Mouse (Mus musculus): Measurements from ENCODE around the gene Zfp771. TPM values are rescaled to one million over a fixed set of nuclear protein-coding genes. Genes with fewer than 3 reads are reported as not detected.
A peak's percentile ranks its signal among the peaks of the same experiment; 100 is the strongest.

Gene Zfp771
- polyA plus RNA-seq, 1 experiment from 2014 or later: 69.0 TPM

- DNase-seq (ENCODE audit: low spot score) (peak; percentile 93), ATAC-seq (ENCODE audit: insufficient number of reproducible peaks, low FRiP score, low TSS enrichment, low read depth) (peak; percentile 95)
- H3K36me3 ChIP-seq (ENCODE audit: control insufficient read depth, insufficient read depth, low read length): no peaks in the 10 kb centered on the region; the same call in 1 of the 2 replicates
- H3K4me2 ChIP-seq (ENCODE audit: low read depth, severe bottlenecking): peak within 1 kb of the TSS; percentile 96
- peak within 1 kb of the TSS; percentile 86 for H3K27ac ChIP-seq (replicated peaks; ENCODE audit: low read depth, low read length)
- H3K4me3 ChIP-seq (ENCODE audit: low read depth, low read length): peak within 1 kb of the TSS; percentile 92
- WGBS: under 1% methylated on average over 41 of the region's 44 CpGs
- H3K27me3 ChIP-seq (ENCODE audit: control insufficient read depth, insufficient read depth, low read length): no peaks in the 10 kb centered on the region
- no peaks in the 10 kb centered on the region for H3K9me3 ChIP-seq (ENCODE audit: control insufficient read depth, low read length)
- peak within 1 kb of the TSS; percentile 84 for H3K9ac ChIP-seq (ENCODE audit: low read length)
- H3K4me1 ChIP-seq (ENCODE audit: control insufficient read depth, insufficient read depth, low read length): peaks cover 13% of the 10 kb centered on the region
Observed at GRCm38 (mm10) chr7:127208553-127209438, 35.3 kb upstream of the Zfp771 start, which contains the start of gene Mylpf. Gene Mylpf, plus strand, starts transcription at chr7:127208890.

DNA sequence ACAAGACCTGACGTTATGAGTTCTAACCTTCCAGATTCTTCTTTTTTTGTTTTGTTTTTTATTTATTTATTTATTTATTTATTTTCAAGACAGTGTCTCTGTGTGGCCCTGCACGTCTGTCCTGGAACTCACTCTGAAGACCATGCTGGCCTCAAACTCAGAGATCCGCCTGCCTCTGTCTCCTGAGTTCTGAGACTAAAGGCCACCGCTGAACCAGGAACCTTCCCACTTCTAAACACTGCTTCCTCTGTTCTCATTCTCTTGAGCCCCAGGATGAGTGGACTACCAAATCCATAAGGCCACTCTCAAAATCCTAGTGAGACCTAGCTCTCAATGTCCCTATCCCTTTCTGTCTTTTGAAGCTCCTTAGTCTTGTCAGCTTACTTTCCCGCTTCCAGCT is 34.2 kb upstream of the Zfp771 start:
- DNase-seq (ENCODE audit: low spot score): no peak
- H3K36me3 ChIP-seq (ENCODE audit: control insufficient read depth, insufficient read depth, low read length): no peaks in the 10 kb centered on the region
- H3K9ac ChIP-seq (ENCODE audit: low read length): no peak overlapping the region
- no peak for ATAC-seq (ENCODE audit: insufficient number of reproducible peaks, low FRiP score, low TSS enrichment, low read depth)
- H3K4me2 ChIP-seq (ENCODE audit: low read depth, severe bottlenecking): peak overlapping the region; percentile 54; the same call in 1 of the 2 replicates
- no peaks in the 10 kb centered on the region for H3K9me3 ChIP-seq (ENCODE audit: control insufficient read depth, low read length)
- peaks cover 13% of the 10 kb centered on the region for H3K4me1 ChIP-seq (ENCODE audit: control insufficient read depth, insufficient read depth, low read length)
- WGBS: 83% methylated on average over 5 of the region's 5 CpGs
- H3K4me3 ChIP-seq (ENCODE audit: low read depth, low read length): no peak overlapping the region
- no peaks in the 10 kb centered on the region for H3K27me3 ChIP-seq (ENCODE audit: control insufficient read depth, insufficient read depth, low read length)
- H3K27ac ChIP-seq (replicated peaks; ENCODE audit: low read depth, low read length): no peak overlapping the region

- Histone ChIP-seq H3K4me3 (ENCODE audit: low read depth, low read length) (no peak overlapping the region), H3K36me3 (ENCODE audit: control insufficient read depth, insufficient read depth, low read length) (no peaks in the 10 kb centered on the region), H3K27ac (replicated peaks; ENCODE audit: low read depth, low read length) (no peak overlapping the region), H3K4me1 (ENCODE audit: control insufficient read depth, insufficient read depth, low read length) (peaks cover 15% of the 10 kb centered on the region), H3K9me3 (ENCODE audit: control insufficient read depth, low read length) (no peaks in the 10 kb centered on the region), H3K4me2 (ENCODE audit: low read depth, severe bottlenecking) (no peak overlapping the region), H3K9ac (ENCODE audit: low read length) (no peak overlapping the region), H3K27me3 (ENCODE audit: control insufficient read depth, insufficient read depth, low read length) (no peaks in the 10 kb centered on the region)
- ATAC-seq (ENCODE audit: insufficient number of reproducible peaks, low FRiP score, low TSS enrichment, low read depth) (no peak), DNase-seq (ENCODE audit: low spot score) (no peak)
- WGBS: 86% methylated on average over 4 of the region's 4 CpGs
Observed at GRCm38 (mm10) chr7:127210266-127210665, 33.8 kb upstream of the Zfp771 start.

DNA sequence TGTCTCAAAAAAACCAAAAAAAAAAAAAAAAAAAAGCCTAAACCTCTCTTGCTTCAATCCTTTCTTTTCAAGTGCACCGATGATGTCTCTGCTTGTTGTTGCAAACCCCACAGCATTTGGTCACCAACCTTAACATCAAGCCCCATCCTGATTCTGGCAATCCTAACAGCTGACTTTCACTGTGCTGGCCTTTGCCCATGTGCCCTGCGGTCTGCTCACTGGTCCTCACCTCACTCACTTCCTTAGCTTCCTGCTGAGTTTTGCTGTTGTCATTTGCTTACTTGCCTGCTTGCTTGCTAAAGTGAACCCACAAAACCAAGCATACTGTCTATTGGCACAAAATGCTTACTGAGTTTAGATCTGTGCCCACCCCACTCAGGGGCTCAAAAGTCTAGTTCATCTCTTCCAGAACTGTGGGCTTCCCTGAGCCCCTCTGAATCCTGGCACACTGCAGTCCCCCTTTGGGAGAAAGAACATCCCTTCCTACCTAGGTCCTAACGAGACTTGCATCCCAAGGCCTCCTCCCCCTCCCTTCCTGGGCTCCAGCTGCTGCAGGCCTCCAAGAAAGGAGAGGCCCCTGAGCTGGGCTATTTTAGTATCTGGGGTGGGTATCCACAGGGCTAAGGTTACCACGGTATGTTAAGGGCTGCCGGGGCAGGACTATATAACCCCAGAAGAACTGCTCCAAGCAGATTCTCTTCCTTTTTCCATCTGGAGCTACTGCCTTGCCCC is 32.9 kb upstream of the Zfp771 start:
- no peak overlapping the region for H3K4me3 ChIP-seq (ENCODE audit: low read depth, low read length)
- H3K36me3 ChIP-seq (ENCODE audit: control insufficient read depth, insufficient read depth, low read length): no peaks in the 10 kb centered on the region
- no peak overlapping the region for H3K9ac ChIP-seq (ENCODE audit: low read length)
- ATAC-seq (ENCODE audit: insufficient number of reproducible peaks, low FRiP score, low TSS enrichment, low read depth) (no peak), DNase-seq (ENCODE audit: low spot score) (no peak)
- 65% methylated on average over 5 of the region's 5 CpGs for WGBS
- no peaks in the 10 kb centered on the region for H3K9me3 ChIP-seq (ENCODE audit: control insufficient read depth, low read length)
- H3K27me3 ChIP-seq (ENCODE audit: control insufficient read depth, insufficient read depth, low read length): no peaks in the 10 kb centered on the region
- no peak overlapping the region for H3K27ac ChIP-seq (replicated peaks; ENCODE audit: low read depth, low read length)
- peaks cover 15% of the 10 kb centered on the region for H3K4me1 ChIP-seq (ENCODE audit: control insufficient read depth, insufficient read depth, low read length)
- no peak overlapping the region for H3K4me2 ChIP-seq (ENCODE audit: low read depth, severe bottlenecking)

DNA sequence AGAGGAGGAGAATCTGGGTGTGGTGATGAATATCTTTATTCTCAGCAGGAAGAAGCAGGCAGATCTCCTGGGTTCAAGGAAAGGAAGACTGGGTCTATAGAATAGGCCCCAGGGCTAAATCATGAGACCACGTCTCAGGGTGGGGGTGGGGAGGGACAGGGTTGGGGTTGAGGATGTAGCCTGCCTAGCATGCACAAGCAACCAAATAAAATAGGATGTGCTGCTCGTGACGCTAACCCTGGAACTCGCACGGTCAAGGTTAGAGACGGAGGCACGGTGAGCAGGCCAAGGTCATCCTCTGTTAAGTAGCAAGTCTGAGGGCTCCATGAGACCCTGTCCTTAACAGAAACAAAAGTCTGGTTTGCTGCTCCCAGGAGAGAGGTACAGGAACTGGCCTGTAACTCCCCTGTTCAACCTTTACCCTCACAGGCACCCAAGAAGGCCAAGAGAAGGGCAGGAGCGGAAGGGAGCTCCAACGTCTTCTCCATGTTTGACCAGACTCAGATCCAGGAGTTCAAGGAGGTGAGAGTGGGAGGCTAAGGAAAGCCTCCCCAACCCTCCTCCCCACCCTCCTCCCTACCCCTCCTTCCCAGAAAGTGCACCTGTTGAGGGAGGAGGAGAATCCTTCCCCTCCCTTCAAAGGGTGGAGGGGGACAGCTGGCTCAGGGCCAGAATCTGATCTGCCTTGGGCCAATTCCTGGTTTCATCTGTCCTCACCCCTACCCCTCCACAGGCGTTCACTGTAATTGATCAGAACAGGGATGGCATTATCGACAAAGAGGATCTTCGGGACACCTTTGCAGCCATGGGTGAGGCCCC is 31.4 kb upstream of the Zfp771 start:
- no peak for ATAC-seq (ENCODE audit: insufficient number of reproducible peaks, low FRiP score, low TSS enrichment, low read depth)
- Histone ChIP-seq H3K4me3 (ENCODE audit: low read depth, low read length) (no peak overlapping the region), H3K4me2 (ENCODE audit: low read depth, severe bottlenecking) (no peak overlapping the region), H3K9ac (ENCODE audit: low read length) (no peak overlapping the region), H3K36me3 (ENCODE audit: control insufficient read depth, insufficient read depth, low read length) (no peaks in the 10 kb centered on the region), H3K9me3 (ENCODE audit: control insufficient read depth, low read length) (no peaks in the 10 kb centered on the region), H3K27ac (replicated peaks; ENCODE audit: low read depth, low read length) (no peak overlapping the region), H3K27me3 (ENCODE audit: control insufficient read depth, insufficient read depth, low read length) (no peaks in the 10 kb centered on the region), H3K4me1 (ENCODE audit: control insufficient read depth, insufficient read depth, low read length) (0 out of 2 replicates have a peak, but pooled peaks cover 6% of the 10 kb centered on the region)
- 90% methylated on average over 12 of the region's 12 CpGs for WGBS
- no peak for DNase-seq (ENCODE audit: low spot score)

GRCm38 (mm10) chr7:127213485-127213884 is 30.6 kb upstream of the Zfp771 start:
- Histone ChIP-seq H3K4me1 (ENCODE audit: control insufficient read depth, insufficient read depth, low read length) (0 out of 2 replicates have a peak, but pooled peaks cover 4% of the 10 kb centered on the region), H3K4me2 (ENCODE audit: low read depth, severe bottlenecking) (no peak overlapping the region), H3K27ac (replicated peaks; ENCODE audit: low read depth, low read length) (no peak overlapping the region), H3K27me3 (ENCODE audit: control insufficient read depth, insufficient read depth, low read length) (no peaks in the 10 kb centered on the region), H3K4me3 (ENCODE audit: low read depth, low read length) (no peak overlapping the region), H3K36me3 (ENCODE audit: control insufficient read depth, insufficient read depth, low read length) (no peaks in the 10 kb centered on the region), H3K9me3 (ENCODE audit: control insufficient read depth, low read length) (no peaks in the 10 kb centered on the region), H3K9ac (ENCODE audit: low read length) (no peak overlapping the region)
- WGBS: 44% methylated on average over 7 of the region's 7 CpGs
- no peak for ATAC-seq (ENCODE audit: insufficient number of reproducible peaks, low FRiP score, low TSS enrichment, low read depth)
- no peak for DNase-seq (ENCODE audit: low spot score)

DNA sequence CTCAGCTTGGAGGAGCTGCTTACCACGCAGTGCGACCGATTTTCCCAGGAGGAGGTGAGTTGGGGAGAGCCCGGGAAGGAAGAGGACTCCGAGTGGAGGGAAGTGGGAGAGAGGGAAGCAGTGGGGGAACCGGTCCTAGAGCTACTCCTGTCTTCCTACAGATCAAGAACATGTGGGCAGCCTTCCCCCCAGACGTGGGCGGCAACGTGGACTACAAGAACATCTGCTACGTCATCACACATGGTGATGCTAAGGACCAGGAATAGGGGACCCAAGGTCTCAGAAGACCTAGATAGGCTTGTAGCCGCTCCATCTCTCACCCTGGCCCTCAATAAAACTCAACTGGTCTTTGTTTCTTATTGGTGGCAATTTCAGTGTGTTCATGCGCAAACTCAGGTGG is 30.1 kb upstream of the Zfp771 start:
- Histone ChIP-seq H3K27ac (replicated peaks; ENCODE audit: low read depth, low read length) (no peak overlapping the region), H3K9ac (ENCODE audit: low read length) (no peak overlapping the region), H3K4me2 (ENCODE audit: low read depth, severe bottlenecking) (peak overlapping the region; percentile 39; the same call in 1 of the 2 replicates), H3K4me3 (ENCODE audit: low read depth, low read length) (no peak overlapping the region), H3K9me3 (ENCODE audit: control insufficient read depth, low read length) (no peaks in the 10 kb centered on the region), H3K27me3 (ENCODE audit: control insufficient read depth, insufficient read depth, low read length) (no peaks in the 10 kb centered on the region), H3K36me3 (ENCODE audit: control insufficient read depth, insufficient read depth, low read length) (no peaks in the 10 kb centered on the region), H3K4me1 (ENCODE audit: control insufficient read depth, insufficient read depth, low read length) (0 out of 2 replicates have a peak, but pooled peaks cover 4% of the 10 kb centered on the region)
- 49% methylated on average over 12 of the region's 12 CpGs for WGBS
- DNase-seq (ENCODE audit: low spot score) (no peak), ATAC-seq (ENCODE audit: insufficient number of reproducible peaks, low FRiP score, low TSS enrichment, low read depth) (no peak)

- DNase-seq (ENCODE audit: low spot score) (no peak), ATAC-seq (ENCODE audit: insufficient number of reproducible peaks, low FRiP score, low TSS enrichment, low read depth) (no peak)
- 29% methylated on average over 21 of the region's 21 CpGs for WGBS
- no peak overlapping the region for H3K4me3 ChIP-seq (ENCODE audit: low read depth, low read length)
- no peaks in the 10 kb centered on the region for H3K9me3 ChIP-seq (ENCODE audit: control insufficient read depth, low read length)
- H3K9ac ChIP-seq (ENCODE audit: low read length): no peak overlapping the region
- no peaks in the 10 kb centered on the region for H3K36me3 ChIP-seq (ENCODE audit: control insufficient read depth, insufficient read depth, low read length)
- 0 out of 2 replicates have a peak, but pooled peaks cover 4% of the 10 kb centered on the region for H3K4me1 ChIP-seq (ENCODE audit: control insufficient read depth, insufficient read depth, low read length)
- H3K4me2 ChIP-seq (ENCODE audit: low read depth, severe bottlenecking): peak overlapping the region; percentile 39
- no peak overlapping the region for H3K27ac ChIP-seq (replicated peaks; ENCODE audit: low read depth, low read length)
- no peaks in the 10 kb centered on the region for H3K27me3 ChIP-seq (ENCODE audit: control insufficient read depth, insufficient read depth, low read length)
Observed at GRCm38 (mm10) chr7:127214521-127214920, 29.6 kb upstream of the Zfp771 start.
